Mouse (Mus musculus): ENCODE data around the gene C1qtnf2.

The C1qtnf2 gene

DNA sequence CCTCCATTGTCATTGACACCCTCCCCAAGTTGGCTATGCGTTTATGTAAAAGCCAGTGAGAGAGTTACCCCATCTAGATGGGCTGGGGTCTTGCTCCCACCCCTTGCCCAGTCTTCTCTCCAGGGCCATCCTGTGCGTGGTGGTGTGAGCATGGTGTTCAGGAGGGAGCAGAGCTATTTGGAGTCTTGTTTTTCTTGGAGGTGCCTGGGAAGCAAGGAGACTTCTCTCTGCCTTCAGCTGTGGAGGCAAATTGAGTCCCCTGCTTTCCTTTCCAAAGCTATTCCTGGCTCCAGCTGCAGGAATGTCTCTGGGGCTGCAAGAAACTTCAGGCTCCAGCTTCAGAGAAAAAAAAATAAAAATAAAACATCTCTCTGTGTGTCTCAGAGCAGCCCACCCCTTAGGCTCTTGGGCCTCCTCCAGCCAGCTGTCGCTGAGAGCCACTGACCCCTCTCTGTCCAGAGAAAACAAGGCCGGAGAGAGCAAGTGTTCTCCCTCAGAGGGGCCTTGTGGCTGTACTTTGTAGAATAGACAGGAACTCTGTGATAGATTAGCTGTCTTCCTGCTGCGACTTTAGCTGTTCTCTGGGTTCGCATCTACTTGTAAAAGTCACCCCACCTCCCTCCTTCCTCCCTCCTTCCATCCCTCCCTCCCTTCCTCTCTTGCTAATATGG, 9.2 kb downstream of the C1qtnf2 start:
- ATAC-seq (ENCODE audit: low TSS enrichment) = 0 out of 2 replicates have a peak, but pooled peaks have one; percentile 64

DNA sequence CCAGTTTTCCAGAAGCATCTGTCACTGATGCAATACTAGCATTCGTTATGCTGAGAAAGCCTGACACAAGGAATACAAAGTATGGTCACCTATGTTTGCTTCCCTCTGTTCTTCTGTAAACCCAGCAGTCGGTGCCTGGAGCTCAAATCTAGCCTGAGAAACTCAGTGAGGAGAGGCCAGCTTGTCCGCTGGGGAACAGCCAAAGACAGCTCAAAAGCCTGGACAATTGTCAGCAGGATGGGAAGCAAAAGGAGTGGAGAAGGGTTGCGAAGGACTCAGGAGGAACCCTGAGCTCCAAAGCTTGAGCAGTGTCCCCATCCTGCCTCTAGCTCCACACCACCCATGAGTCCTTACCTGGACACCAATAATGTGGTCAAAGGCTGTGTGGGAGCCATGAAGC, 10.0 kb downstream of the C1qtnf2 start:
- ATAC-seq (ENCODE audit: low TSS enrichment) = no peak

DNA sequence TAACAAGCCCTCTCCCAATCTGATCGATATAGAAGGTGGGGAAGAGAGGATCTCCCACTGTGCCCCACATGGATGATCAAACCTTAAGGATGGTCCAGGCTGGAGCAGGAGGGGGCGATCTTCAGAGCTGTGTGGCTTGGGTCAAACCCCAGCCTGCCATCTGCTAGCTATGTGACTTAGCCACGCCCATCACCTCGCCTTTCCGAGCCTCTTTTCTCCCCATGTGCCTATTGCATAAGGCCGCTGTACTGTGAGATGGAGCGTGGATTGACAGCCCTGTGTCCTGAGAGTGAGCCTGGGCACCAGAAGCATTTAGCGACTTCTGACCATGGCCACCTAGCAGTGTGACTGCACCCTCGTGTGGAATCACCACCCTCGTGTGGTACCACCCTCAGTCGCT, 10.6 kb downstream of the C1qtnf2 start:
- ATAC-seq (ENCODE audit: low TSS enrichment) = no peak

DNA sequence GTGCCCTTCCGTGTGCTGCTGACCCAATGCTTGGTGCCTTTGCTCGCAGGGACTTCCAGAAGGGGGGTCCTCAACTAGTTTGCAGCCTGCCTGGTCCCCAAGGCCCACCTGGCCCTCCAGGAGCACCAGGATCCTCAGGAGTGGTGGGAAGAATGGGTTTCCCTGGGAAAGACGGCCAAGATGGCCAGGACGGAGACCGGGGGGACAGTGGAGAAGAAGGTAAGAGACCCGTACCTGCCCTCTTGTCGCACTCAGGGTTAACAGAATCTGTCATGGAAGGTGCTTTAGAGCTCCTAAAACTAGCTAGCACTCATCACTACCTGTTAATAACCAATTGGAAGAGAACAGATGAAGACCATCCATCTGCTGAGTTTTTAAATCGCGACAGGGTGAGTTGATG, 11.8 kb downstream of the C1qtnf2 start:
- ATAC-seq (ENCODE audit: low TSS enrichment) = no peak

DNA sequence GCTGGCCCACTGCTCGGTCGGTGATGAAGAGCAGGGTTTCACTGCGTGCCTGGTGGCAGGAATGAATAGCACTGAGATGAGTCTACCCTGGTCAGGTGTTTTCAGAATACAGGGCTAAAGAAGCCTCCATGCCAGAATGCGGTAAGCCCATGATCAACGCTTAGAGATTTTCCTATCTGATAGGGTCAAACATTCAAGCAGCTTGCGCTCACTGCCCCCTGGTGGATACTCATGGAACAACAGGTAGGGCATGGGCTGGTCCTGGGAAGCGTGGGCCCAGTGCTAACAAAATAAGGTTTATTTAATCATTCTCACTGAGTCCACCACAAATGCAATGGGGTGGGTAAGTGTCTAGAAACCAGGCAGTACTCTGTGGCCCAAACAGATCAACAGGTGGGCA, 18.6 kb downstream of the C1qtnf2 start:
- ATAC-seq (ENCODE audit: low TSS enrichment) = peak; percentile 64

DNA sequence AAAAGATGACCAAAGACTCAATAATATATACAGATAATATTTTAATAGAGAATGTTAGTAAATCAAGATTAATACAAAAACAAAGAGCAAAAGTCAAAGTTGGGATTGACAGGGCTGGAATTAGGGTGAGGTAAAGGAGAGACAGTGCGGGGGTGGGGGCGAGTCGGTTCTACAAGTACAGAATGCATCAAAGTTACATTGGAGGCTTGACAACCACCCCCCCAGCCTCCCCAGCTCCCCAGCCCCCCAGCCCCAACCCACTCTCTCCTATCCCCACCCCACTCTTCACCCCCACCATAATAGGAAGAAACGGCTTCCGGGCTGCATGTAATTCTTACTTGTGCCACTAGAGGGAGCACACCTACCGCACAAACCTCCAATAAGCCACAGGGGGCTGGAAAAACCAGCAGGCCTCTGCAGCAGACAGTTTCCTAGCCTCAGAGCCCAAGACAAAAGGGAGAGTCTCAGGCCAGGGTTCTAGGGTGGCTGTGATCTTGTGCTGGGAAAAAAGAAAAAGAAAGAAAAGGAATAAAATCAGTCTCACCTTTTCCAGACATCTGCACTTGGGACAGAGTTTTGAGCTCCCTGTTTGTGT, 19.8 kb downstream of the C1qtnf2 start:
- peak; percentile 89 for ATAC-seq (ENCODE audit: low TSS enrichment)

DNA sequence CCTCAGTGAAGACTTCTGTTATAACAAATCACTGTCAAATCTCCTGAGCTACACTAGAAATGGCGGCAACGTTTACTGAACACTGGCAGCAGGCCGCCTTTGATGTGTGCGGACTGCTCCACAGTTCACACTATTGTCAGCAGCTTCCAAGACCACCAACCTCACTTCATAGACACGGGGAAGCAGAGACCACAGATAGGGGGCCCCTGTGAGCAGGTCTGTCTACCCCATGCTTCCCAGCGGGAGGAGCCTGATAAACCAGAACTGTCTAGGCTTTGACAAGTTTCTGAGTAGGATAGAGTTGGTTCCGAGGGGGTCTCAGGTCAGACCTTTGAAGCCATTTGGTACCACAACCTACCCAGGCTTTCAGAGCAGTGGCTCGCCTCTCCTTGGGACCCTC, 21.0 kb downstream of the C1qtnf2 start:
- ATAC-seq (ENCODE audit: low TSS enrichment) = no peak

DNA sequence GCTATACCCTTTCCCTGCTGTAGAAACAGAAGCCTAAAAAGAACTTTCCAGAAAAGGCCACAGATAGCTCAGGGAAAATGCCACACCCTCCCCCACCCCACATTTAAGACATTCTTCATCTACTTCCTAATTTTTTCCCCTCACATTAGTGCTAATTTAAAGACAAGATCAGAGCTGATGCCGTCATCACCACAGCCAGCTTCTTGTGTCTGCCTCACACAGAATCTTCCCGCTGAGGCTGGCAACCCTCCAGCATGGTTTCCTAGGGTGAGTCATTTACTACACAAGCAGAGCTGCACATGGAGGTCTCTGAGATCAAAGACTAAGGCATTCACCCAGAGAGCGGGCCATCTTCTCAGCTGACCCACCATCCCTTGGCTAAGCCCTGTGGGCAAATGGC, 21.5 kb downstream of the C1qtnf2 start:
- ATAC-seq (ENCODE audit: low TSS enrichment) = peak; percentile 67

DNA sequence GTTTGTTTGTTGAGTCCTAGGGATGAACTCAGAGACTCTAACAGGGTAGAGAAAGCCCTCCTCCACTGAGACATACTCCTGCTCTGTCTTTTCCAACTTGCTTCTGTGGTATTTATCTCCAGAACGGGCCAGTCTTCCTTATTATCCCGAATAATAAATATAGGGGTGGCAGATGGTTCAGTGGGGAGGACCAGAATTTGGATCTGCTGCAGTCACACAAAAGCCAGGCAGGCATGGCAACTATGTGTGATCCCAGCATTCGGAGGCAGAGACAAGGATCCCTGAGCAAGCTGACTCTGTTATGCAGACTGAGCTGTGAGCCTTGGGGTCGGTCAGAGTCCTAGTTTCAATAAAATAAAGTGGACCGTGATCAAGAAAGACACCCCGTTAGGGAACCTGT, 27.2 kb downstream of the C1qtnf2 start:
- ATAC-seq (ENCODE audit: low TSS enrichment) = no peak

DNA sequence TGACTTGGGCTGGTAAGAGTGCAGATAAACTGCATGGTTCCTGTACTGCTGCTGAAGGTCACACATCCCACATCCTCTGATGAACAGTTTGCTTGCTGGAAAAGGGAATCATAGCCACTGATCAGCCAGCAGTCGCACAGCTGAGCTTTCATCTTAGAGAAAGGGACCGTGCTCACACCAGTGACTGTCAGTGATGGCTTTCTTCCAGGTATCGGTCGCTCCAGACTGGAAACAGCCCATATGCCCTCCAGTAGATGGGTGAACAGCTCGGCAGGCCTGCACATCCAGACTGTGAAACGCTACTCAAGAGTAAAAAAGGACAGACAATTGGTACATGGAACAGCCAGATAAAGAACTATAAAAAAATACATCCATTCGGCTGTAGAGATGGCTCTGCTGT, 31.1 kb downstream of the C1qtnf2 start:
- ATAC-seq (ENCODE audit: low TSS enrichment) = no peak

DNA sequence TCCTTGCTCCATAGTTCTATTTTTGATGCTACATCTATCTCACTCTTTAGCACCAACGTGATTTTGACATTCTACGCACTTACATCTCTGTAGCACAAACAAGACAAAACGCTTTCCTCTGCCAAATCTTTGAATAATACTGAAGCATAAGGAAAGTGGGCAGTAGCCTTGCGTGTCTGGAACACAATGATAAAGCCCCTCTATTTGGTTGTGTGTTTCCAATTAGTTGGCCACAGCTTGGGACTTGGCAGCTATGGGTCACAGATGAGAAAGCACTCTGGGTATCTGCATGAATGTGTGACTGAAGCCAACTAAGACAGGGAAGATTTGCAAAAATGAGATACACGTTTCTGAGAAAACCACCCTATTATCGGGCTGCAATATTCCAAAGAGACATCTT, 33.9 kb downstream of the C1qtnf2 start:
- ATAC-seq (ENCODE audit: low TSS enrichment) = no peak

DNA sequence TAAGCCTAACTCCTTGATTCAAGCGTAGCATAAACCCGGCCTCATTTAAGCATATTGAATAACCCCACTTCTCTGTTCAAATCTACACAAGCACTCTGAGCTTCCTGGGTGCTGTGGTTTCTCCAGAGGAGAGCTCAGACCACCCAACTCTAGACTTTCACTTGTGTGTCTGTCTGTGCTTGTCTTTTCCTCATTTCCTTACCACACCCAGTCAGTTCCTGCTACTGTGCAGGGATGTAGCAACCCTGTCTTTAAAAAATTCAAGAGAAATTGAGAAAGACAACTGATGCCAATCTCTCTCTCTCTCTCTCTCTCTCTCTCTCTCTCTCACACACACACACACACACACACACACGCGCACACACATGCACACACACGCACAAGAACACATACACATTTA, 35.8 kb downstream of the C1qtnf2 start:
- ATAC-seq (ENCODE audit: low TSS enrichment) = no peak

DNA sequence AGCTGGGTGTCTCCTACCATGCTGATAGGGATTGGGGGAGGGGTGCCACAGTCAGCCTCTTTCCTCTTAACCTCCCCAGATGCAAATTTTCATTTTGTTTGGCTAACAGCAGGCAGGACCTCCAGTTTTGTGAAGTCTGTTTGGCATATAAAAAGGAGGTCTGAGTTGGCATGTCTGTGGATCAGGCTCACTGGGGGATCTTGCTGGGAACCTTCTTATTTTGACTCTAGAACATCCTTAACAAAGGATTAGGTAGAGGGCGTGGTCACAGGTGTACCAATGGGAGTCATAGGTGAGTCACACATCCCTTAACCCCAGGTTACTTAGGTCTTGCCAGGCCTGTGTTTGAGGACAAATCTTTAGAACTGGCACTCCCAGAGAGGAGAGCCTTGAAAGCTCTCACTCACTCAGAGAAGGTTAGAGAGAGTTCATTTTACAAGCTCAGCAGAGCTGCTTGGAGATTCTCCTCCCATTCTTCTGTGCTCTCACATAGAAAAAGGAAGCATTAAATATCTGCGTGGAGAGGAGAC, 38.6 kb downstream of the C1qtnf2 start:
- no peak for ATAC-seq (ENCODE audit: low TSS enrichment)

DNA sequence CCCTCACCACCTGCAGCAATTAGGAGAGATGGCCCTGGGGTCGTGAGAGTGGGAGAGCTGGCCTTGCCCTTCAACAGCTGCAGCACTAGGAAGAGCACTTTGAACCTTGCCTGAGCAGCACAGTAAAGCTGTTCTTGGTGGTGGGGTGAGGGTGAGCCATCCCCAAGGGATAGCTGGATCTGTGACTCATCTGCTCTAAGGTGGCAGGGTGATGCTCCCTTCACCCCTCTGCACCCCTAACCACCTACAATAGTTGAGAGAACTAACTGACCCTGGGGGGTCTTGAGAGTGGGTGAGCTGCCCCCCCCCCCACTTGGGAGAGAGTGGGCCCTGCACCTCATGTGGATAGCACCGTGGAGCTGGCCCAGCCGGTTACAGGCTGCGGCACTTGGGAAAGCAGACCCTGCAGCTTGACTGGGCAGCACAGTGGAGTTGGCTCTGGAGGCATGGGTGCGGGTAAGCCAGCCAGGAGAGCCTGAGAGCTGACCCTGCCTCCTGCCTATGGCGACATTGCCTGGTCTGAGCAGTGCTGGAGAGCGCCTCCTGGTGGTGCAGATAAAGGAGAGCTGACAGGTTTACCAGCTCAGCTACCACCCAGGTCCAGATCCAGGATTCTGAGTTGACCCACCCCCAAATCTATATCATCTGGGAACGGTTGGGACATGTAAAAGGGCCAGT, 42.4 kb downstream of the C1qtnf2 start:
- no peak for ATAC-seq (ENCODE audit: low TSS enrichment)

DNA sequence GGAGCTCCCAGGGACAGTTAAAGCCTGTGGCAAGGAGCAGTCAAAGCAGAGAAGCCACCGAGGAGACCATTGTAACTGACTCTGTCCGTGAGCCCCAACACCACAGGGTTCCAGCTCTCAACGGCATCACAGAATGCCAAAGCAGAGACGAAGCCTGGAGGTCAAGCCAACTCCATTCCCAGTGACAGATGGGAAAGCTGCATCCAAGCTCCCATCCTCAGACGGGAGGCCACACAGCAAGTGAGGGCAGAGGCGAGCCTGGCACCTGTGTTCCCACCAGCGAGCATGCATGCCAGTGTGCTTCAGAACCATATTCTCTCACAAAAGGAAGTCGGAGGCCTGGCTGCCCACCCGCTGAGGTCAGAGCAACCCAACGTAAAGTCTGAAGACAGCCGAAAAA, 43.6 kb downstream of the C1qtnf2 start:
- no peak for ATAC-seq (ENCODE audit: low TSS enrichment)

DNA sequence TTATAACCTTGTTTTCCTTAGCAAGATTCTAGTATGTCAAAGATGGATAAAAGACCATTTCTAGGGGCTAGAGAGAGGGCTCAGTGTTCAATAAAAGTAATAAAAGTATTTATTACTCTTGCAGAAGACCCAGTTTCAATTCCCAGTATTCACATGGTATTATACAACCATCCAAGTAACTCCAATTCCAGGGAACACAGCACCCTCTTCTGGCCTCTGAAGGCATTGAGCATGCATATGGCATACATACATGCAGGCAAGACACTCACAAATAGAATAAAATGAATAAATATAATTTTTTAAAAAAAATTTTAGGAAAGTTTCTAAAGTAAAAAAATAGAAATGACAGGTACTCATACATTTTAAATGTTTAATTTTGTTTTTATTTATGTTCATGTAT, 44.0 kb downstream of the C1qtnf2 start:
- no peak for ATAC-seq (ENCODE audit: low TSS enrichment)

DNA sequence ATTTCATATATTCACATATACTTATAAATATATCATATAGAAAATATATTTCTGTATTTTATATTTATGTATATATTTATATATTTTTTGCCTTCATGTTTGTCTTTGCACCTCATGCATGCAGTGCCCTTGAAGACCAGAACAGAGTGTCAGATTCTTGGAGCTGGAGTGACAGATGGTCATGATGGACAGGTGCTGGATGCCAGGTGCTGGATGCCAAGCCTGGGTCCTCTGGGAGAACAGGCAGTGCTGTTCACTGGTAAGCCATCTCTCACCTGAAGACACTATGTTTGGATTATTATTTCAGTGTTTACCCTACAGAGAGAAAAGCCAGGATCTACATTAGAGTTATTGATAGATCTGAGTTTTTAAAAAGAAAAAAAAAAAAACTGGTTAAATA, 44.7 kb downstream of the C1qtnf2 start:
- ATAC-seq (ENCODE audit: low TSS enrichment) = no peak

DNA sequence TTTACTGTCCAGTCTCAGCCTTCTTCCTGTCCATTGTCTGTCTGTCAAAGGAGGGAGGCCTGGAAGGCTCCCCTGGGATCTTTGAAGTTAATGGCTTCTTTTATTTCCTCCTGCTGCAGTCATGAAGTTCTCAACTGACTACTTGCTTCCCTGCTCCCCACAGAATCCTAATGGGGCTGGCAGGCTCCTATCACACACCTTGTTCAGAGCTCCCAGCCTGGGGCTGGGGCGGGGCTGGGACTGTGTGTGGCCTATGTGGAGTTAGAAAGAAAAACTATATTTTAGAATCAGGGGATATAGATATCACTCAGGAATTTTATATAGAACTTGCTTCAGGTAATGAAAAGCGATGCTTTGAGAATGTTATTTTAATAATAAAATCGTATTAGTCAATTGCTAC, 46.4 kb downstream of the C1qtnf2 start:
- ATAC-seq (ENCODE audit: low TSS enrichment) = no peak

DNA sequence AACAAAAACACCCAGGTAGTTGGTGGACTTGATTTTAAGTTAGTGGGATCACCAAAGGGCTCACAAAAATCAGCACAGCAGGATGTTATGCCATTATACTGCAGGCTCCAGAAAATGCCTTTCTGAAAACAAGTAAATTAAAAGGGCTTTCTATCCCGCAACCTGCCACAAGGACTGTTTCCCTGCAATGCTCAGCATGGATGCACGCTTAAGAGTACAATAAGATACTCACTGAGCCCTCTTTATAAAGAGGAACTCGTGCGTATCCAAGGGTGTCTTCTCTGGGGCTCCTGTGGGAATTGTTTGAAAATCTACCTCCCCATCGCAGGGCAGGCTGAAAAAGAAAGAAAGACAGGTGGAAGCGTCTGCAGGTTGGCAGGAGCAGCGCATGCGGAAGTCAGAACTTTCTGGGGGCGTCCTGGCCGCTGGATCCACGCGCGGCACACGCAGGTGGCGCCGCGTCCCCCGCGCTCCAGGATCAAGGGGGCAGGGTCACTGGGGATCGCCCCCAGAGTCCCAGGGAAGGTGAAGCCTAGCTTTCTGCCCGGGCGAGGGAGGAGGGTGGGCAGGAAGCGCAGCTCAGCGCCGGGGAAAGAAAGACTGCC, 54.1 kb downstream of the C1qtnf2 start:
- peak; percentile 68 for ATAC-seq (ENCODE audit: low TSS enrichment)

DNA sequence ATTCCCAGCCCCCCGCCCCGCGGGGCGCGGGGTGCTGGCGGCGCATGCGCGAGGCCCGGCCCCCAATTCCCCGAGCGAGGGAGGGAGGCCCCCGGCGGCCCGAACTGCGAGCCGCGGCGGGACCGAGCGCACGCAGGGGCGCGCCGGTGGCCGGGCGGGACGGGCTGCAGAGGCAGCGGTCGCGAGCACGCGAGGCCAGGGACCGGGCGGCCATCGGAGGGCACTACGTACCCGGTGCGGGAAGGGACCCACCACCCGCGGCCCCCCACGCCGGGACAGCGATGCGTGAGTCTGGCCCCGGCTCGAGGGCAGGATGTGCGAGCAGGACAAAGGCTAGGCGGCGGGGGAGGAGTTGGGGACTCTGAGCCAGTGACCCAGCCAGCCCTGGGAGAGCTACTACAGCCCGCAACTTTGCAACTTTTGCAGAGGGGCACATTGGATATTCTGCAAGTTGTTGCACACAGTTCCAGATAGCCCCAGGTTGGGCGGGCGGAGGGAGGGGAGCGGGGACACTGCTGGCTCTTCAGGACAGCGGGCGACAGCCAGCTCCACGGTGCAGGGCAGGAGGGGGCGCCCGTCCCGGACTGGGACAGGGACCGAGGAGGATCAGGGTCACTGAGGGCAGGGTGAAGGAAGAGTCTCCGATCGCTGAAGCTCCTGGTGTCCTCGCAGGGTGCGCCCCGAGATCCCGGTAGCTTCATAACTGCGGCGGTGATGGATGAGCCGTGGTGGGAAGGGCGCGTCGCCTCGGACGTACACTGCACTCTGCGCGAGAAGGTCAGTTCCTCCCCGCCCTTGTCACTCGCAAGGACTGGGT, 54.8 kb downstream of the C1qtnf2 start, which contains the start of gene Ccnjl:
Gene Ccnjl, plus strand, starts transcription at position 102 of the 817 bp plus-strand sequence.
- peak; percentile 84 for ATAC-seq (ENCODE audit: low TSS enrichment)

DNA sequence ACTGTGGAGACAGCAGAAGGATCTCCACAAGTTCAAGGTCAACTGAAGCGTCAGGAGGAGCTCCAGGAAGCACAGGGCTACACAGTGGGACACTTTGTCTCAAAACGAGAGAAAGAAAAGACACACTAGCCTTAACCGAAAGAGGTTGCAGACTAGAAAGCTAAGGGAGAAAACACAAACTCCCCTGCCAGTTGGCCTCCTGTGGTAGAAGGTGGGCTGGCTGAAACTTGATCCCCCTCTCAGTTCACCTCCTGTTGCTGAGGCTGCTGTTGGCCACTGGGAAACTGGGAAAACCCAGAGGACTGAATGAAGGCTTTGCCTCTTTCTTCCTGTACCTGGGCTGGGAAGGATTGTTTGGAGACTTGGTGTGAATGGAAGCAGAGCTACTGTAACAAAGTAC, 56.0 kb downstream of the C1qtnf2 start:
- ATAC-seq (ENCODE audit: low TSS enrichment) = no peak

DNA sequence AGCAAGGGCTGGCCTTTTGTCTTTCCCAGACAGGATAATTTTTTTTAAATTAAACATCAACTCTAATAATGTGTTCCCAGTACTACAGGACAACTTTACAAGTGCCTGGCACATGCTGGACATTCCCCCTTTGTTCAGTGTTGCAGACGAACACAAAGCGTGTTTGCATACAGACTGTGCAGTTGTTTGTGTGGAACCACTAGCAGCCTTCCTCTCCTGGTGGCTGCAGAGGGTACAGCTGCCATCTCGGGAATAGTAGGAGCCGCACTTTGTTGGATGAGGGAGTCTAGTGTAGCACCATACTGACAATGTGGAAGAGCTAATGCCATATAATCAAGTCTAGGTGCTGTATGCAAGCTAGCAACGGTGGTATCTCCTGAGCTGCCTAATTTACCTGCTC, 57.5 kb downstream of the C1qtnf2 start:
- no peak for ATAC-seq (ENCODE audit: low TSS enrichment)

All from frontal cortex, adult (tissue).